Mouse (Mus musculus) brain, embryonic 14.5 days (tissue): ENCODE measurements around the gene Slc4a10.

Experiments
- CTCF ChIP-seq: fragments of 200-500 bp; IDR thresholded peaks from 2 replicates; pipeline ENCODE4 v1.5.1; 2012; ENCODE audit warnings: inconsistent platforms, mild to moderate bottlenecking, moderate library complexity, borderline replicate concordance; ENCODE audit not compliant: insufficient read depth, insufficient read length; ENCODE audit errors: extremely low read depth
- POLR2A ChIP-seq: fragments of 200-500 bp; IDR thresholded peaks from 2 replicates; pipeline ENCODE4 v1.6.1; 2012; ENCODE audit warnings: mild to moderate bottlenecking, inconsistent platforms, borderline replicate concordance; ENCODE audit not compliant: poor library complexity, insufficient read depth, insufficient read length, severe bottlenecking; ENCODE audit errors: extremely low read depth

DNA sequence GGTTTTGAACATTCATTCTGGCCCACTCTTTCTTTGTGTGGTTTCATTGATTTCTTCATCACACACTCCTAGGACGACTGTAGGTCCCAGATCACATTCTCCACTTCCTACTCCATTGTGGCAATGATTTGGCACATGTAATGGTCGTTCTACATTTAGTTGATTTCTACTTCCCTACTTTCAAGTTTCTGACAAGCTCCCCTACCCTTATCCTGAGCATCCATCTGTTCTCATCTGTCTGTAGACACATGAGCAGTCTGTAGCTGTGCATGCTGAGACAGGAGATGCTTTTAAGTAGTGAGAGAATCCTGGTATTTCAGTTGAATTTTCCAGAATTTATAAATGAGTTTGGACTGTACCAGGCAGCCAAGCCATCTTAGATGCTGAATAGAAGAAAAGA lies 270.7 kb downstream of the Slc4a10 start:
- no peak for TF ChIP-seq POLR2A
- no peak for TF ChIP-seq CTCF
